In genomic region chr1:128832201-128832883, GRCm38 (mm10) we compare ENCODE assay signal across 8 mouse cellular contexts.
A peak's percentile ranks its signal among the peaks of the same experiment; 100 is the strongest.
DNase-seq lines count a peak whose midpoint lies in the region; ATAC-seq and TF ChIP-seq lines count a peak whose summit lies in the region.

No protein-coding gene starts in this region.

- ATAC-seq in forebrain, embryonic 13.5 days, result peak; percentile 80
- peak; percentile 86 for ATAC-seq in liver, postnatal 0 days
- peak; percentile 59 for ATAC-seq in neural tube, embryonic 13.5 days (ENCODE audit: low read depth)

- no peak for TF ChIP-seq POLR2A in CH12.LX (IDR thresholded peaks at IDR 0.05; ENCODE audit: low read depth, low read length)
- no peak for TF ChIP-seq POLR2A in testis, adult 2 months (IDR thresholded peaks at IDR 0.05; ENCODE audit: control insufficient read depth, low read depth, low read length)

- no peaks in the 10 kb centered on the region for H3K9me3 ChIP-seq in CH12.LX (replicated peaks; ENCODE audit: low read length)
- no peaks in the 10 kb centered on the region for H3K9me3 ChIP-seq in forebrain, embryonic 13.5 days (replicated peaks)
- H3K9me3 ChIP-seq in liver, postnatal 0 days (ENCODE audit: low read length), result no peaks in the 10 kb centered on the region
- no peaks in the 10 kb centered on the region for H3K9me3 ChIP-seq in neural tube, embryonic 13.5 days

- intact Hi-C loops in heart, postnatal 14 days (cut with DNase I), result no loop called here

- peak; percentile 74 to 94 for TF ChIP-seq CTCF in CH12.LX (conservative IDR thresholded peaks at IDR 0.05 in 1 of 2, IDR thresholded peaks at IDR 0.05 in 1 of 2; ENCODE audit: low read depth in 2 of 2, low read length in 2 of 2)
- TF ChIP-seq CTCF in liver, postnatal 0 days (IDR thresholded peaks at IDR 0.05; ENCODE audit: low read depth), result peak; percentile 96
- peak; percentile 96 for TF ChIP-seq CTCF in testis, adult 2 months (IDR thresholded peaks at IDR 0.05; ENCODE audit: control insufficient read depth, insufficient read depth, insufficient replicate concordance, low read depth, low read length)

- peak; percentile 95 for TF ChIP-seq RAD21 in CH12.LX (IDR thresholded peaks at IDR 0.05; ENCODE audit: low read depth, low read length)

- no peaks in the 10 kb centered on the region for H3K36me3 ChIP-seq in CH12.LX (replicated peaks in 1 of 2; ENCODE audit: control insufficient read depth in 1 of 2, insufficient read depth in 1 of 2, low read length in 1 of 2)
- no peaks in the 10 kb centered on the region for H3K36me3 ChIP-seq in forebrain, embryonic 13.5 days (ENCODE audit: poor library complexity, severe bottlenecking)
- no peaks in the 10 kb centered on the region for H3K36me3 ChIP-seq in liver, postnatal 0 days (replicated peaks; ENCODE audit: insufficient read depth, low read length)
- H3K36me3 ChIP-seq in neural tube, embryonic 13.5 days, result no peaks in the 10 kb centered on the region
- no peaks in the 10 kb centered on the region for H3K36me3 ChIP-seq in testis, adult 2 months (ENCODE audit: control insufficient read depth, insufficient read depth, low read length)

- peak overlapping the region; percentile 48 to 71 (median 53) for H3K4me3 ChIP-seq in CH12.LX (replicated peaks in 1 of 3; ENCODE audit: low read depth in 2 of 3, low read length in 2 of 3, poor library complexity in 1 of 3)
- H3K4me3 ChIP-seq in forebrain, embryonic 13.5 days, result no peak overlapping the region
- peak overlapping the region; percentile 47 for H3K4me3 ChIP-seq in liver, postnatal 0 days (ENCODE audit: low read depth, low read length)
- H3K4me3 ChIP-seq in neural tube, embryonic 13.5 days, result 0 out of 2 replicates have a peak overlapping the region, but pooled peaks have one; percentile 3
- H3K4me3 ChIP-seq in testis, adult 2 months (ENCODE audit: control insufficient read depth, low read depth, low read length), result peak overlapping the region; percentile 12

- dilution Hi-C loops in CH12.LX (cut with MboI; ENCODE audit: extremely low pct_ligation_motif_present, extremely low pct_unique_long_range_greater_than_20kb, low sequenced_read_pairs), result no loop called here

- peak overlapping the region; percentile 70 for H3K4me2 ChIP-seq in CH12.LX (ENCODE audit: insufficient read depth, low read depth, poor library complexity, severe bottlenecking)
- H3K4me2 ChIP-seq in forebrain, embryonic 13.5 days, result no peak overlapping the region
- H3K4me2 ChIP-seq in liver, postnatal 0 days (ENCODE audit: low read depth, low read length), result peak overlapping the region; percentile 65
- peak overlapping the region; percentile 41 for H3K4me2 ChIP-seq in neural tube, embryonic 13.5 days

- peak overlapping the region; percentile 67 for H3K9ac ChIP-seq in CH12.LX (ENCODE audit: insufficient read depth, low read depth)
- no peak overlapping the region for H3K9ac ChIP-seq in forebrain, embryonic 13.5 days
- peak overlapping the region; percentile 37; the same call in 1 of the 2 replicates for H3K9ac ChIP-seq in liver, postnatal 0 days (replicated peaks)
- no peak overlapping the region for H3K9ac ChIP-seq in neural tube, embryonic 13.5 days

- DNase-seq in CH12.LX (ENCODE audit: extremely low read depth), result peak; percentile 85
- DNase-seq in c-Kit-positive CD71-positive TER-119-positive erythroid progenitor cells, embryonic 14.5 days (ENCODE audit: low spot score), result peak; percentile 38
- DNase-seq in heart, postnatal 14 days, result peak; percentile 87 to 91
- DNase-seq in large intestine, adult 2 months (ENCODE audit: low read depth, low spot score), result peak; percentile 25
- DNase-seq in liver, postnatal 0 days, result peak; percentile 88

- 38% methylated on average over 18 of the region's 18 CpGs for WGBS in forebrain, embryonic 13.5 days
- WGBS in large intestine, adult 2 months, result 12% methylated on average over 18 of the region's 18 CpGs
- 21% methylated on average over 18 of the region's 18 CpGs for WGBS in liver, postnatal 0 days (ENCODE audit: insufficient replicate concordance)
- WGBS in neural tube, embryonic 13.5 days, result 36% methylated on average over 18 of the region's 18 CpGs

- TF ChIP-seq EP300 in CH12.LX (IDR thresholded peaks at IDR 0.05; ENCODE audit: low read length), result peak; percentile 85
- TF ChIP-seq EP300 in liver, postnatal 0 days (IDR thresholded peaks at IDR 0.05; ENCODE audit: low read depth), result no peak

- H3K4me1 ChIP-seq in CH12.LX (ENCODE audit: control insufficient read depth in 1 of 2, insufficient read depth in 2 of 2), result peaks cover 15 to 40% of the 10 kb centered on the region in 2 experiments
- peaks cover 11% of the 10 kb centered on the region for H3K4me1 ChIP-seq in forebrain, embryonic 13.5 days
- H3K4me1 ChIP-seq in liver, postnatal 0 days (ENCODE audit: insufficient read depth), result 0 out of 2 replicates have a peak, but pooled peaks cover 4% of the 10 kb centered on the region
- peaks cover 12% of the 10 kb centered on the region for H3K4me1 ChIP-seq in neural tube, embryonic 13.5 days (replicated peaks)
- peaks cover 4% of the 10 kb centered on the region; the same call in 1 of the 2 replicates for H3K4me1 ChIP-seq in testis, adult 2 months (ENCODE audit: control insufficient read depth, insufficient read depth, low read length)

- in situ Hi-C loops in CH12.LX (cut with MboI; ENCODE audit: low pct_ligation_motif_present, low pct_unique_long_range_greater_than_20kb, low sequenced_read_pairs), result no loop called here

- H3K79me2 ChIP-seq in CH12.LX (replicated peaks; ENCODE audit: control insufficient read depth, extremely low read depth, insufficient read depth, poor library complexity, severe bottlenecking), result no peaks in the 10 kb centered on the region

- 0 out of 2 replicates have a peak overlapping the region, but pooled peaks have one; percentile 15 for H3K27ac ChIP-seq in CH12.LX (ENCODE audit: insufficient read depth, low read depth)
- H3K27ac ChIP-seq in forebrain, embryonic 13.5 days, result no peak overlapping the region
- H3K27ac ChIP-seq in liver, postnatal 0 days (ENCODE audit: low read depth), result peak overlapping the region; percentile 9; the same call in 1 of the 2 replicates
- no peak overlapping the region for H3K27ac ChIP-seq in neural tube, embryonic 13.5 days (replicated peaks)
- no peak overlapping the region for H3K27ac ChIP-seq in testis, adult 2 months (ENCODE audit: control insufficient read depth, insufficient read depth, low read depth, low read length)

- no peaks in the 10 kb centered on the region for H3K27me3 ChIP-seq in CH12.LX (replicated peaks)
- H3K27me3 ChIP-seq in forebrain, embryonic 13.5 days, result no peaks in the 10 kb centered on the region
- H3K27me3 ChIP-seq in liver, postnatal 0 days (ENCODE audit: insufficient read depth, low read length), result no peaks in the 10 kb centered on the region
- H3K27me3 ChIP-seq in neural tube, embryonic 13.5 days, result no peaks in the 10 kb centered on the region
- H3K27me3 ChIP-seq in testis, adult 2 months (ENCODE audit: control insufficient read depth, insufficient read depth, low read length), result no peaks in the 10 kb centered on the region

TF ChIP-seq in CH12.LX, 34 proteins besides CTCF, POLR2A, EP300 and RAD21 (continues in another document):
- TF ChIP-seq TBP (conservative IDR thresholded peaks at IDR 0.05; ENCODE audit: low read depth, low read length) (0 out of 2 replicates have a peak, but pooled peaks have one; percentile 26), MYC (IDR thresholded peaks at IDR 0.05; ENCODE audit: low read depth, low read length) (no peak; the same call in 1 of the 2 replicates), JUN (IDR thresholded peaks at IDR 0.05; ENCODE audit: insufficient read depth, low read depth, low read length) (peak; percentile 80), RCOR1 (conservative IDR thresholded peaks at IDR 0.05; ENCODE audit: low read depth, low read length) (0 out of 2 replicates have a peak, but pooled peaks have one; percentile 77), ZNF384 (IDR thresholded peaks at IDR 0.05; ENCODE audit: low read depth, low read length) (peak; percentile 27; the same call in 1 of the 2 replicates), ELF1 (IDR thresholded peaks at IDR 0.05; ENCODE audit: low read depth, low read length) (peak; percentile 16; the same call in 1 of the 2 replicates), TCF12 (IDR thresholded peaks at IDR 0.05; ENCODE audit: low read depth, low read length) (peak; percentile 67), NRF1 (IDR thresholded peaks at IDR 0.05; ENCODE audit: low read depth, low read length) (no peak), BHLHE40 (IDR thresholded peaks at IDR 0.05; ENCODE audit: low read depth, low read length) (peak; percentile 48), ZKSCAN1 (IDR thresholded peaks at IDR 0.05; ENCODE audit: borderline replicate concordance, low read depth, low read length) (no peak), POLR2AphosphoS2 (IDR thresholded peaks at IDR 0.05; ENCODE audit: low read depth, low read length) (no peak), HCFC1 (IDR thresholded peaks at IDR 0.05; ENCODE audit: low read depth, low read length) (no peak; the same call in 1 of the 2 replicates), SIN3A (IDR thresholded peaks at IDR 0.05; ENCODE audit: low read length) (peak; percentile 91), IRF4 (IDR thresholded peaks at IDR 0.05; ENCODE audit: low read depth, low read length) (peak; percentile 98), ZC3H11A (IDR thresholded peaks at IDR 0.05; ENCODE audit: low read depth, low read length) (peak; percentile 89), GABPA (IDR thresholded peaks at IDR 0.05; ENCODE audit: insufficient replicate concordance, low read depth, low read length) (no peak), MAFK (IDR thresholded peaks at IDR 0.05; ENCODE audit: insufficient replicate concordance, low read length) (0 out of 2 replicates have a peak, but pooled peaks have one; percentile 39), MEF2A (IDR thresholded peaks at IDR 0.05; ENCODE audit: borderline replicate concordance, low read depth, low read length) (no peak; the same call in 1 of the 2 replicates), NELFE (IDR thresholded peaks at IDR 0.05; ENCODE audit: low read depth, low read length) (no peak), MAX (IDR thresholded peaks at IDR 0.05; ENCODE audit: low read length) (peak; percentile 66; the same call in 1 of the 2 replicates), USF2 (conservative IDR thresholded peaks at IDR 0.05; ENCODE audit: low read depth, low read length) (no peak), PAX5 (IDR thresholded peaks at IDR 0.05; ENCODE audit: low read length) (no peak), KAT2A (IDR thresholded peaks at IDR 0.05; ENCODE audit: insufficient replicate concordance, low read length) (no peak), ZMIZ1 (IDR thresholded peaks at IDR 0.05; ENCODE audit: low read depth, low read length) (no peak), CHD2 (IDR thresholded peaks at IDR 0.05; ENCODE audit: low read length) (peak; percentile 50; the same call in 1 of the 2 replicates), UBTF (IDR thresholded peaks at IDR 0.05; ENCODE audit: low read depth, low read length) (no peak), CHD1 (IDR thresholded peaks at IDR 0.05; ENCODE audit: low read depth, low read length) (peak; percentile 71; the same call in 1 of the 2 replicates), JUND (conservative IDR thresholded peaks at IDR 0.05; ENCODE audit: low read depth, low read length) (peak; percentile 94)

Comparison
In these comparisons a context has a peak if more than half of its experiments do, and no peak if none do; other contexts are left out.
1. DNase-seq: peak in every context shown above with its lines; median percentile 89 in heart, postnatal 14 days; 88 in liver, postnatal 0 days; 85 in CH12.LX; 38 in c-Kit-positive CD71-positive TER-119-positive erythroid progenitor cells, embryonic 14.5 days; 25 in large intestine, adult 2 months.
2. H3K27ac ChIP-seq: peak in CH12.LX (single experiment) and liver, postnatal 0 days (single experiment); none in forebrain, embryonic 13.5 days (single experiment), neural tube, embryonic 13.5 days (single experiment) and testis, adult 2 months (single experiment).
3. H3K9ac ChIP-seq: peak in CH12.LX (single experiment) and liver, postnatal 0 days (single experiment); none in forebrain, embryonic 13.5 days (single experiment) and neural tube, embryonic 13.5 days (single experiment).
4. Peak in every context shown above with its lines, with median percentiles within 50 percentile points of each other: CTCF ChIP-seq and ATAC-seq.